Mouse (Mus musculus) lung, postnatal 14 days (tissue): ENCODE measurements around the gene Pdhx.
A peak's percentile ranks its signal among the peaks of the same experiment; 100 is the strongest.

Source experiments
- DNase-seq: peaks from one replicate; pipeline ENCODE4 v3.0.0; 2021

Pdhx gene

GRCm38 (mm10) chr2:103073219-103073982 lies at the start of gene Pdhx, which contains the start of gene Apip:
Gene Pdhx (minus strand): TSS chr2:103073513.
Gene Apip (plus strand): TSS chr2:103073675.
- peak; percentile 100 for DNase-seq

- no peak for DNase-seq
These were observed 46.0 kb upstream of the Pdhx start for GRCm38 (mm10) chr2:103119197-103119854.

GRCm38 (mm10) chr2:103118324-103119196 lies 45.2 kb upstream of the Pdhx start:
- no peak for DNase-seq

GRCm38 (mm10) chr2:103117212-103117611 lies 43.9 kb upstream of the Pdhx start:
- no peak for DNase-seq

- no peak for DNase-seq
These were observed 38.4 kb upstream of the Pdhx start for GRCm38 (mm10) chr2:103111669-103112068.

- no peak for DNase-seq
These were observed 32.9 kb upstream of the Pdhx start for GRCm38 (mm10) chr2:103106172-103106571.

GRCm38 (mm10) chr2:103102595-103102994 lies 29.3 kb upstream of the Pdhx start:
- DNase-seq: no peak

GRCm38 (mm10) chr2:103089521-103089920 lies 16.2 kb upstream of the Pdhx start:
- no peak for DNase-seq

- DNase-seq: no peak
These were observed 14.8 kb upstream of the Pdhx start for GRCm38 (mm10) chr2:103088099-103088498.

GRCm38 (mm10) chr2:103086432-103086831 lies 13.1 kb upstream of the Pdhx start:
- peak; percentile 50 for DNase-seq

- no peak for DNase-seq
These were observed 12.3 kb upstream of the Pdhx start for GRCm38 (mm10) chr2:103085633-103086032.

GRCm38 (mm10) chr2:103084451-103084850 lies 11.1 kb upstream of the Pdhx start:
- peak; percentile 31 for DNase-seq

- DNase-seq: no peak
These were observed 9.5 kb upstream of the Pdhx start for GRCm38 (mm10) chr2:103082853-103083252.

GRCm38 (mm10) chr2:103081706-103082105 lies 8.4 kb upstream of the Pdhx start:
- DNase-seq: no peak

- DNase-seq: no peak
These were observed 7.8 kb upstream of the Pdhx start for GRCm38 (mm10) chr2:103081117-103081516.

GRCm38 (mm10) chr2:103070586-103070985 lies 2.7 kb downstream of the Pdhx start:
- no peak for DNase-seq

GRCm38 (mm10) chr2:103069752-103070405 lies 3.4 kb downstream of the Pdhx start:
- DNase-seq: no peak

- DNase-seq: no peak
These were observed 4.7 kb downstream of the Pdhx start for GRCm38 (mm10) chr2:103068602-103069001.

- DNase-seq: no peak
These were observed 5.6 kb downstream of the Pdhx start for GRCm38 (mm10) chr2:103067552-103068207.

- DNase-seq: no peak
These were observed 6.4 kb downstream of the Pdhx start for GRCm38 (mm10) chr2:103066683-103067551.

GRCm38 (mm10) chr2:103062865-103063264 lies 10.4 kb downstream of the Pdhx start:
- DNase-seq: peak; percentile 64
